Mouse (Mus musculus) common myeloid progenitor, adult 5-6 weeks (primary cell): Measurements from ENCODE around the gene Mapk10. TPM values are rescaled to one million over a fixed set of nuclear protein-coding genes. Genes with fewer than 3 reads are reported as not detected.
A peak's percentile ranks its signal among the peaks of the same experiment; 100 is the strongest.
"Not testable (repeated sequence)": the region's sequence is repeated elsewhere in the genome, so short reads cannot be mapped to it uniquely, and the experiment has no call there.

Experiments used
- ATAC-seq: replicated peaks from 2 replicates; pipeline ENCODE4 v1.8.0; 2016; ENCODE audit warnings: low read depth, mild to moderate bottlenecking, moderate TSS enrichment, inconsistent platforms; ENCODE audit not compliant: poor library complexity, severe bottlenecking
- total RNA-seq: library from RNA; stranded (forward); fragments of 200-1000, 187-1606 nt; gene quantifications from 2 replicates; pipeline ENCODE4 v1.2.3, GENCODE M21; 2017

Mapk10 gene
- total RNA-seq, 1 experiment from 2014 or later, result not detected

DNA sequence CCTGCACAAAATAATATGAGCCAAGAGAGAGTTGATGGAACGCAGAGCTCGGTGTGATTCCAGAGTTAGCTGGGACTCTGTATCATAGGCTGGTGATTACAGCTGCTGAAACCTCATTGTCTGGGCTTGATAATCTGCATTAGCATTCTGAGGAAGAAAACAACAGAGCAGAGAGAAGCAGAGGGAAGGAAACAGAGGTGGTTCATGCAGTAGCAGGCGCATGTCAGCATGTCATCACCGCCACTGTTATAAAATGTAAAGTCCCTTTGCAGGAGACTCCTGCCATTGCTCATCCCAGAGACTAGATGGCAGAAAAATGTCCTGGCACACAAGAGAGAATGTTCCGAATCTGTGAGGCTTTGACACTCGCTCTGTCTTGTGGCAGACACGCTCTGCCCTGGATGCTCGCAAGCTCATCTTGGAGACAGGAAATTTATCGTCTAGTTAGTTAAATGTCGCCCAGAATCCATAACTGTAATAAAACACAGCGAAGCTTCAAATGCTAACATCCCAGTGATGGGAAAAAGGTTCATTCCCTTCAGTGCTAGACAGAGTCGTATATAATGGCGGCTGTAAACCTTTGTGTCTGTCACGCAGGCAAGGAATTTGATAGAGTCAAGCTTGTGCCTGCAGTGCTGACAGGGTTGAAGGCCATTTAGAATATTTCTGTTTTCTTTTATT lies 322.5 kb downstream of the Mapk10 start:
- no peak for ATAC-seq

DNA sequence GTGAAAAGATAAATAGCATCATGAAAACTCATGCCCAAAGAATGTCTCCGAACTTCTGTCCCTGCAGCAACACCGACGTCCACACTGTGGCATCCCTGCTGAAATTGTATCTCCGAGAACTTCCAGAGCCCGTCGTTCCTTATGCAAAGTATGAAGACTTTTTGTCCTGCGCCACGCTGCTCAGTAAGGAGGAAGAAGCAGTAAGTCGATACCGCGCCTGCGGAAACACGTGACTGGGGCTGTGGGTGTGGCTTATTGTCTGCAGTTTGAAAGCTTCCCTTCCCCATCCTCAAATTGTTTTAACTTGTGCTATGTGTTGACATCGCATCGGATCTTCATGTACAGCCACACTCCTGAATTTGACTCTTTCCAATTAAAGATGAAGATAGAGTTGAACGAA lies 335.5 kb downstream of the Mapk10 start:
- ATAC-seq, result peak; percentile 57

DNA sequence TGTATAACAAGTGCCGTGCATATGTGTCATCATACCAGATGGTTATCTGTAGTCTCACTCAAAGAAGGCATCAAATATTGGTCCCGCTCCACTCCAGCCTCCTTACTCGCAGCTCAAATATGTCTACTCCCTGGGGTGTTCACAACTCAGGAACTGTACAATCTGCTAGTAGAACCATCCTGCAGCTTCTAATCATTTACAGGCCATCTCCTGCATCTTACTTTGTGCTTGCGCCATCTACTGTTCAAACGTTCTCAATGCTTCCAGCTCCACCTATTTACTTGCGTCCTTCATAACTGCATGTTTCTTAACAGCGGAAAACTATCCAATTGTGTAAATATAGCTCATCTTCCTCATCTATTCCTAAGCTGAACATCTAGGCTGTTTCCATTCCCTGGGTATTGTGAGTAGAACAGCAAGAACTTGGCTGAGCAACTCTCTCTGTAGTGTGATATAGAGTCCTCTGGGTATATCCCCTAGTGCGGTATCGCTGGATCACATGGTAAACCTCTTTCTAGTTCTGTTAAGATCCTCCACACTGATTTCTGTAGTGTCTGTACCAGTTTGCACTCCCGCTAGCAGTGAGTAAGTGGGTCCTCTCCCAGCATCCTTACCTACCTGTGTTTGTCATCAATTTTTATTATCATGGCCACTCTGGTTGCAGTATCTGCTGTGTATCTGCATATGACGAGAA lies 336.4 kb downstream of the Mapk10 start:
- peak; percentile 94 for ATAC-seq

DNA sequence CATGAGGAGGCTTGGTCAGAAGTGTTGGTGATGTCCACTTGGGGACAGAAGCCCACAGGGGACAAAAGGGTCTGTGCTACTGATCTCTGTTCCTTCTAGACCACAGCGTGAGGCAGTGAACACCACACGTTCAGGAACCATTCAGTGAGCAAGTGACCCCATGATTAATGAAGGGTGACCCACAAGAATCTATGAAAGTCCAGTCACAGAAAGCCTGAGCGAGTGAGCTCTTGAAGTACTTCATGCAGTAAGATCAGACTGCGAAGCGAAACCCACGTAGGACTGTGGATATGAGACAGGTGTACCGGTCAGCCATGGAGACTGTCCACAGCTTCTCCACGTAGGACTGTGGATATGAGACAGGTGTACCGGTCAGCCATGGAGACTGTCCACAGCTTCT lies 338.1 kb downstream of the Mapk10 start:
- not testable (repeated sequence) for ATAC-seq

DNA sequence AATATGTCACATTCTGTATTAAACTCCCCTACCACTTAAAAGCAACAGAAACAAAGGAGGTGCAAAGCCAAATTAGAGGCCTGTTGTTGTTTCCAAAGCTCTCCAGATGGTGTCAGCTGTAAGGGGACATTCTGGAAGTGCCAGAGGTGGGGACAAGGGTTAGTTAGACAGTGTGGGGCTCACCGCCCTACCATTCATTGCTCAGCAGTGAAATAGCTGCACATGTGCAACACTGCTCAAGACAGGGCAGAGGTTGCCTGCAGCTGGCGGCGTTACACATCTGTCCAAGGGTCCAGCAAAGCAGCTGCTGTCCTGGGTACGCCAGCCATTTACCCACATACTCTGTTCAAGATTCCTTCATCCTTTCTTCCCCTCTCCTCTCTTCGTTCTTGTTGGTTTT lies 342.9 kb downstream of the Mapk10 start:
- ATAC-seq, result no peak

DNA sequence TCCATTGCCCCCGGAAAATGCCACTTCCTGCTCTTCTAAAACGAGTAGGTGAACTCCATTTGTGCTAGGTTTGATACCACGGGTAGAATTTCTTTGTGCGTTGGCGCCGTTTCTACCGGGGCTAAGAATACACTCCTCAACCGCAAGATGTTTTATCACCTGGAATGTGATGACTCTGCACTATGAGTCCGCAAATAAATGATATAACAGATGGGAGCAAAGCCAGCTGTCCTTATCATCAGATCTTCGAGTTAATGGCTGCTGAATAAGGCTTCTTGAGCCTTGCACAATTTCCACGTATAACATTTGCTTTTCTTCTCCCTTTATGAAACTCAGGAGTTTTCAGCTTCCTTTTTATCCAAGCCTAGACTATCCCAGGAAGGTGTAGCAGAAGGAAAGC lies 351.4 kb downstream of the Mapk10 start:
- no peak for ATAC-seq

DNA sequence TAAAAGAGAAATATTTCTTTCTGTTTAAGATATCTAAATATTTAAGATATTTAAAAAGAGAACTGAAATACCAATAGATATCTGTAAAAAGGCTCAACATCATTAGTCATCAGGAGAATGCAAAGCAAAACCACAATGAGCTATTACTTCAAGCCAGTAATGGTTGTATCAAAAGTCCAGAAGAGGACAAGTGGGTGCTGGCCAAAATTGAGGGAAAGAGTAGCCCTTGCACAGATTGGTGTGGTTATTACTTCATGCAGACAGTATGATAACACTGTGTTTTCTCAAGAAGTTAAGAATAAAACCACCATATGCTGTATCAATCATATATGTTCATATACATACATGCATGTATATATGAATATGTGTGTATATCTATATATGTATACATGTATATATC lies 353.1 kb downstream of the Mapk10 start:
- ATAC-seq, result no peak

Other genes with a start within 250 kb of the Mapk10 start
- 1.4 and 2.4 TPM in 2 replicates for gene Ptpn13, start 213.9 kb upstream of the Mapk10 start, total RNA-seq